Mouse (Mus musculus): ENCODE results near the gene Lrrk1.

DNA sequence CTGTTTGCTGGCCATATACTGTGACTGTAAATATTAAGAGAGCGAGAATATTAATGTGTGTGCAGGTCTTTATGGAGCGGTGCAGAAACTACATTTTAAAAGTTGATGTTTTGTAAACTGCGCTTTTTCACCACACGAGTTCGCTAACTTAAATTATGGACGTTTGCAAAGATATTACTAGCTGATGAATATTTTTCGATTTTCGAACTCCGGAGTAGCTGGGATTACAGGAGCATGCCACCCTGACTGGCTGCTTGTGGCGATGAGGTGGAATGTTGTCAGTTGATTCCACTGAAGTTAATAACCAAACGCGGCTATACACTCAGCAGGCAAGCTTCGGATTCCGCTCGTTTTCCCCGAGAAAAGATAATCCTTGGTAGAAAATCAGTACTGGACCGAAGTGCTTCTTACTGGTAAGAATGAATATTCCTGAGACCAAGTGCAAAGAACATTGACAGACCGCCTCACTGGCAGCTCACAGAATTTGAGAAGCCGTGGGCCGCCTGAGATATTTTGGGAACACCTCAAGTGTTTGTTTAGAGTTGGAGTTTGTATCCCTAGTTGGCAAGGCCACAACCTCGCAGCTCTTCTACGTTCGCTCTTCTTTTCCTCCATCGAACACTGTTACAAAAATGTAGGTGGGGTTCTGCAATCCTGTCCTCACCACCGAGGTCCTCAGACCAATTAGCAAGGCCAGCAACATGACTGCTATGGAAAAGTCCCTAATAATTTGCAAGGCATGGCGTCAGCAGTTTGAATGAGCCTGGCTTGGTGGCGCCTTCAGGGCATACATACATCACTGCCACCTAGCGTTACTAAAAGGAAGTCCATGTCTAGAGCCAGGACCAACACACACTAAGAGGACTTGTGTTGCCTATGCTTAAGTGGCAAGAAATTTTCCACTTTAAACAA is 727 bp upstream of the Lrrk1 start:
- TF ChIP-seq GATA1 (IDR thresholded peaks at IDR 0.05; ENCODE audit: borderline replicate concordance, low read length) (no peak), FLI1 (IDR thresholded peaks at IDR 0.05; ENCODE audit: low read length) (no peak)

Data from megakaryocyte, embryonic 14.5 days (primary cell).